Mouse (Mus musculus) cortical plate, adult 2 months (tissue): ENCODE results near the gene Lancl3. TPM values are rescaled to one million over a fixed set of nuclear protein-coding genes. Genes with fewer than 3 reads are reported as not detected.

Source experiments
- H3K27ac ChIP-seq: fragments of 200-500 bp; 2 replicates; pipeline ENCODE4 v1.5.1; 2012; ENCODE audit warnings: low read length, control low read depth, inconsistent platforms; ENCODE audit not compliant: insufficient read depth
- H3K4me1 ChIP-seq: fragments of 200-500 bp; 2 replicates; pipeline ENCODE4 v1.6.1; 2011; ENCODE audit warnings: low read length; ENCODE audit not compliant: control insufficient read depth, insufficient read depth
- H3K4me3 ChIP-seq: fragments of 200-500 bp; 2 replicates; pipeline ENCODE4 v1.5.1; 2011; ENCODE audit warnings: mild to moderate bottlenecking, low read length, control low read depth; ENCODE audit not compliant: insufficient read depth
- CTCF ChIP-seq: fragments of 200-500 bp; IDR thresholded peaks from 2 replicates; pipeline ENCODE4 v1.5.1; 2011; ENCODE audit warnings: mild to moderate bottlenecking, control low read depth, low read length; ENCODE audit not compliant: insufficient read depth; ENCODE audit errors: extremely low read depth
- POLR2A ChIP-seq: fragments of 200-500 bp; IDR thresholded peaks from 2 replicates; pipeline ENCODE4 v1.6.1; 2011; ENCODE audit warnings: mild to moderate bottlenecking, low read length, control low read depth; ENCODE audit not compliant: insufficient read depth; ENCODE audit errors: extremely low read depth
- polyA plus RNA-seq: library from polyadenylated mRNA; depleted of rRNA; stranded (reverse); fragments of >200 nt; gene quantifications from 2 replicates; pipeline ENCODE4 v1.2.3, GENCODE M21; 2012

Lancl3 gene
- polyA plus RNA-seq, 1 experiment: 1.1 TPM

GRCm38 (mm10) chrX:9221736-9222135, 22.0 kb downstream of the Lancl3 start:
- TF ChIP-seq POLR2A (no peak), CTCF (no peak)
- H3K4me1 ChIP-seq: no peaks in the 10 kb centered on the region
- no peak overlapping the region for H3K27ac ChIP-seq
- no peak overlapping the region for H3K4me3 ChIP-seq

- no peaks in the 10 kb centered on the region for H3K4me1 ChIP-seq
- TF ChIP-seq CTCF (no peak), POLR2A (no peak)
These were observed 22.9 kb downstream of the Lancl3 start for GRCm38 (mm10) chrX:9222412-9223221.

GRCm38 (mm10) chrX:9227105-9227504, 27.4 kb downstream of the Lancl3 start:
- no peak for TF ChIP-seq POLR2A
- no peak for TF ChIP-seq CTCF
- H3K27ac ChIP-seq: no peak overlapping the region
- H3K4me3 ChIP-seq: no peak overlapping the region
- H3K4me1 ChIP-seq: no peaks in the 10 kb centered on the region

More at GRCm38 (mm10) chrX:9222412-9223221, 22.9 kb downstream of the Lancl3 start:
- Histone ChIP-seq H3K27ac (no peak overlapping the region), H3K4me3 (no peak overlapping the region)

GRCm38 (mm10) chrX:9240737-9241591, 41.3 kb downstream of the Lancl3 start:
- Histone ChIP-seq H3K4me1 (no peaks in the 10 kb centered on the region), H3K4me3 (no peak overlapping the region), H3K27ac (no peak overlapping the region)
- TF ChIP-seq CTCF: no peak
- TF ChIP-seq POLR2A: no peak

GRCm38 (mm10) chrX:9243381-9243864, 43.7 kb downstream of the Lancl3 start:
- Histone ChIP-seq H3K4me3 (no peak overlapping the region), H3K27ac (no peak overlapping the region), H3K4me1 (no peaks in the 10 kb centered on the region)
- no peak for TF ChIP-seq POLR2A
- no peak for TF ChIP-seq CTCF

GRCm38 (mm10) chrX:9244603-9245336, 45.1 kb downstream of the Lancl3 start:
- Histone ChIP-seq H3K4me1 (no peaks in the 10 kb centered on the region), H3K27ac (no peak overlapping the region), H3K4me3 (no peak overlapping the region)
- TF ChIP-seq CTCF: no peak
- TF ChIP-seq POLR2A: no peak

GRCm38 (mm10) chrX:9248911-9249310, 49.2 kb downstream of the Lancl3 start:
- TF ChIP-seq POLR2A (no peak), CTCF (no peak)

GRCm38 (mm10) chrX:9253990-9254389, 54.3 kb downstream of the Lancl3 start:
- no peak overlapping the region for H3K4me3 ChIP-seq
- H3K27ac ChIP-seq: no peak overlapping the region
- no peaks in the 10 kb centered on the region for H3K4me1 ChIP-seq
- TF ChIP-seq POLR2A (no peak), CTCF (no peak)

More at GRCm38 (mm10) chrX:9248911-9249310, 49.2 kb downstream of the Lancl3 start:
- Histone ChIP-seq H3K27ac (no peak overlapping the region), H3K4me3 (no peak overlapping the region), H3K4me1 (no peaks in the 10 kb centered on the region)

- H3K4me1 ChIP-seq: no peaks in the 10 kb centered on the region
- no peak for TF ChIP-seq CTCF
- TF ChIP-seq POLR2A: no peak
- H3K27ac ChIP-seq: no peak overlapping the region
- no peak overlapping the region for H3K4me3 ChIP-seq
These were observed 55.2 kb downstream of the Lancl3 start for GRCm38 (mm10) chrX:9254901-9255300.
